Mouse (Mus musculus) kidney, adult 8-10 months (tissue): ENCODE measurements at regions not wholly inside any gene's neighbourhood (a gene's known extent, or its start where the extent isn't known, plus 50 kb on each side); places are given as distances from the start of the nearest gene placed in this dataset.

Source experiments
- DNase-seq, 2 experiments: peaks; one replicate each; pipeline ENCODE4 v3.0.0; 2022

- DNase-seq, result no peak
Observed at GRCm38 (mm10) chr5:126023906-126024305, 492.3 kb downstream of the Tmem132b start.

- DNase-seq, result no peak
Observed at GRCm38 (mm10) chr5:126034846-126035245, 503.3 kb downstream of the Tmem132b start.

DNA sequence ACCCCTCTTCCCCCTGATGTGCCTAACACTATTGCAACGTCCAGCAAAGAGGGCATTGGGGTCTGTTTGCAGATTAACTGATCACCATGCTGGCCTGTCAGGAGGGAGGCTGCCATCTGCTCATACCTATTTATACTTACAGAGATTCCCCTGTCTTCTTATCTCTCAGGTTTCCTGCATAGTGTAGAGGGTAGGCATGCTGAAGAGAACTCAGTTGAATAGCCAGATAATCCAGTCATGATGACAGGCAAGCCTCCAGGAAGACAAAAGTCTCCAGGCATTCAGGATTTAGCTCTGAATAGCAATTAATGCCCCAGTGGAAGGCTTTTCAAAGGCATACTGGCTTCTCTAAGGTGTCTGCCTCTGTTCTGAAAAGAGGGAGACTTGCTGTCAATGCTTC, 505.1 kb downstream of the Tmem132b start:
- DNase-seq, result no peak

- DNase-seq, result no peak
Observed at GRCm38 (mm10) chr5:126045761-126046160, 514.2 kb downstream of the Tmem132b start.

GRCm38 (mm10) chr5:126063644-126064043, 532.1 kb downstream of the Tmem132b start:
- no peak for DNase-seq

DNA sequence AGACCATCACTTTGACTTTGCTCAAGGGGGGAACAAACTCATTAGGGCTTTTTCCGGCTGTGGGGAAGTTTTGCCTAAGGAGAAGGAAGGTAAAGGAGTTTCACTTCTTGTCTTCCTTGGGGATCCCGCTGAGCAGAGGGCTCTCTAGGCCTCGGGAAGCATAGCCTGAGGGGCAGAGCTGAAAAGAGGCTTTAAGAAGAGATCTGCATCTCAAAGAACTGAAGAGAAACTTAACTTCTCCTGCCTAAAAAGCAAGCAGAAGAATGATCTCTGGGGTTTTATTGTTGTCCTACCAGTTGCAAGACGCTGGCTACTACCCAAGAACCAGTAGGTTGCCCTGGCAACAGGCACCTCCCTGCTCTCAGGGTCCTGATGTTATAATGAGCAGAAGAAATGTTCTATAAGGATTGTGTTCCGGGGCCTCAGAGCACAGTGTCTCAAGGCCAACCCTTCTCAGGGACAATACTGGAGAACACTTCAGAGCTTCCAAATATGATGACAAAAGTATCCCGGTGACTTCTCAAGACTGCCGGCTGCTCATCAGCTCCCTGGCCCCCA, 547.8 kb downstream of the Tmem132b start:
- DNase-seq, result no peak

DNA sequence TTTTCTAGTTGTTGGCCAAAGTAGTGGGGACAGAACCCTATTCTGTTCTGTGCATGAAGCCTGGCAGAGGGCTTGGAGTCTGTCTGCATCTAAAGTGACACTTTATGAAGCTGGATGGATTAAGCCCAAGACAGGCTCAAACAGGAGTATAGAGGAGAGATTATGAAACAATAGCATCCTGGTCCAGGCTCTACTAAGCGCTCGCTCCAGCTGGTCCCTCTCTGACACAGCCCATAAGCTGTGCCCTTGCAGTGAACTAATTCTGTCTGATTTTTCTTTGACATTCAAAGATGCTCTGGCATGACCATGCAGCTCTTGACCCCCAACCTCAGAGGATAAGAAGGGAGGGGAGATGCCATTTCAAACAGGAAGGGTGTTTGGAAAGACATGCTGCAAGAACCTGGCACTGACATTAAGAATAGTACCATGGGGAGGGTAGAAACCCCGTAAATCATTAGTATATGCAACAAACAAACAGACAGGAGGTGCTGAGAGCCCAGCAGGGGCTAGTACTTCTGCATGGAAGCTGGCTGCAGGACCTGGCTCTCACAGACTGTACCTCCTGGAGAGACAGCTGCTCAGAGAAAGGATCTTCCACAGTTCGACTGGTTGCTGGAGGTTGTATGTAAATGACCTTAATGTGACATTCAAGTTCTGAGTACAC, 556.8 kb downstream of the Tmem132b start:
- DNase-seq, result no peak

DNA sequence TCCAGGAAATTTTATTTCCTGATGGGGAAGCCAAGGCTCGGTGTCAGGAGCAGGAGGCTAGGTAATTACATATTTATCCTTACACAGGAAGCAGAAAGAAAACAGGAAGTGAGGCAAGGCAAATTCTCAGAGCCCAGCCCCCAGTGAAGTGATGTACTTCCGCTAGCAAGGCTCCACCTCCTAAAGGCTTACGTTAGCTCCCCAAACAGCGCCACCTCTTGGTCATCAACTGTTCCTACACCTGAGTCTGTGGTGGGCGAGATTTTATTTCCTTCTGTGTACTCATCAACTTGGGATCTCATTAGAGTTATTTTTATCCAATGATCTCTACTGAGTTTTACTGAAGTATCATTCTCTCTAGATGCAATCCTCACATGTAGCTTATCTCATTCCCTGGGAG, 561.6 kb downstream of the Tmem132b start:
- DNase-seq, result no peak

DNA sequence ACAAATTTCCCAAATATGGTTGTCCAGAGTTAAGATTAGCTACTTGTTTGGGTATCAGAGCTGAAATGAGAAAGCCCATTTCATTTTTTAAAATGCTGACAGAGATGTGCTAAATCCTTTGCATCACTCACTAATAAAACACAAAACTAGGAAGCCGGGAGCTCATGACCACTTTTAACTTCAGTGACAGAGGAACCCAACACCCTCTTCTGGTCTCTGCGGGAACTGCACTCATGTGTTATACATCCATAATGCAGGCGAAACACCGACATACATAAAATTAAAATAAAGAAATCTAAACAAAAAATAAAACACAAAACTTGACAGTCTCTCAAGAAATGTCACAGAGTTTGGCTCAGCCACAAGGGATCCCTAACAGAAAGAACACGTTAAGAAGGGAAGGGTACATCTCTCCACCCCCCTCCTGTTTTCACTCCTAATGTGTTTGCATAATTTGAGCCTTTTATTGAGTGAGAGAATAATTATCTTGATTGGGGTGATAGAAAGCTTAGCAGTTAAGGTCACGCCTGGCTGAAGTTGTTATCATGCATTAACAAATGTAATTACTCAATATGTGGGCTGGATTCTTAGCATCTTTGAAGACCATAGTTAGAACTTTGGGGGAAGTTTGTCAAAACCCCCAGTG, 565.2 kb downstream of the Tmem132b start:
- no peak for DNase-seq

- DNase-seq, result no peak
Observed at GRCm38 (mm10) chr5:126097262-126097628, 565.7 kb downstream of the Tmem132b start.

- no peak for DNase-seq
Observed at GRCm38 (mm10) chr5:126098433-126098832, 566.9 kb downstream of the Tmem132b start.

DNA sequence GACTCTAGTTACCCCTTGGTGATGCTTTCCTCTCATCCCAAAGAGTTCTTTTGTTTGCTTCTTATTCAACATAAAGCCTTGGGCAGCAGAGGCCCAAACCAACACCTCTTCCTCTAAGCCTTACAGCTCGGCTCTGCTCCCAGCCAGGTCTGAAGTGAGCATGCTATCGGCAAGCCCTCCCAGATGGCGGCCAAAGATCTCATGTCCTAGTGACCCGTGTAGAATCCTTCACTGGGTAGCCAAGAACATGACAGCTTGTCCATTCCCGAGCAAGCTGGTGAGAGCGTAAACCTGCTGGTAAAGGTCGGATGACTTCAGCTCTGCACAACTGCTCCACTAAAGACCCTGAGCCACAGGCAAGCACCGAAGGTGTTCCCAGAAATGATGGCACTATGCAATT, 568.4 kb downstream of the Tmem132b start:
- DNase-seq, result no peak

GRCm38 (mm10) chr5:126104464-126104863, 572.9 kb downstream of the Tmem132b start:
- DNase-seq, result no peak

DNA sequence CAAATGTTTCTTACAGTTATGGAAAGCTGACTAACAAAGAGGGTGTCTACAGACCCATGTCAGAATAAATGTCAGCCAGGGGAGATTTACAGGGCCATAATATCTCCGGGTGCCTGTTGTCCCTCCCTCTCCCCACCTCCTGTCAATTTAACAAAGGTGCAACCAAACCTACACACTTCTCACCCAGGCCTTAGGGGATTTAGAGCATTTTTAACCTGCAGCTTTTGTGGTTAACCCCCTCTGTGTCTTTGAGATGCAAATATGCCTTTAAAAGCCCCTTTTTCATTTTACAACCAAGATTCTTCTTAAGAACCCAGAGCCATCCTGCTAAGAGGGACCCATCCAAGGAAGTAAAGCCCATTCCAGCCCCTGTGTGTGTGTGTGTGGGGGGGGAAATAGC, 573.3 kb downstream of the Tmem132b start:
- DNase-seq, result no peak

GRCm38 (mm10) chr5:126105446-126105845, 573.9 kb downstream of the Tmem132b start:
- DNase-seq, result no peak

DNA sequence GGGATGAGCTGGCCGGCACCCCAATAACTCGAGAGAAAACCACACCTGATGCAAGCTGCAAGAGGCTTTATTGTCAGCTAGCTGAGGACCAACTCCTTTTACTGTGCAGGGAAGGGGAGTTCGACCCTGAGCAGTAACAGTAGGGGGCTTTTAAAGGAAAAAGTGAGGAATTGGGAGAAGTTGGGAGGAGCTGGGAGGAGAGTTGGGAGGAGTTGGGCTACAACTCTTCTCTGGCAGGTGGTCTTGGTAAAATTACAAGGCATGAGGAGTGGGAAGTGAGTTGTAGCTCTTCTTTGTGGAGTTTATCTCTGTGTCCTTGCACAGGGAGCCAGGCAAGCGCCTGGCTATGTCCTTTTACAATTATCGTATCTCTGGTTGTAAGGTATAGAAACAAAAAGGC, 575.4 kb downstream of the Tmem132b start:
- DNase-seq, result no peak

- DNase-seq, result no peak
Observed at GRCm38 (mm10) chr5:126108837-126109236, 577.3 kb downstream of the Tmem132b start.

DNA sequence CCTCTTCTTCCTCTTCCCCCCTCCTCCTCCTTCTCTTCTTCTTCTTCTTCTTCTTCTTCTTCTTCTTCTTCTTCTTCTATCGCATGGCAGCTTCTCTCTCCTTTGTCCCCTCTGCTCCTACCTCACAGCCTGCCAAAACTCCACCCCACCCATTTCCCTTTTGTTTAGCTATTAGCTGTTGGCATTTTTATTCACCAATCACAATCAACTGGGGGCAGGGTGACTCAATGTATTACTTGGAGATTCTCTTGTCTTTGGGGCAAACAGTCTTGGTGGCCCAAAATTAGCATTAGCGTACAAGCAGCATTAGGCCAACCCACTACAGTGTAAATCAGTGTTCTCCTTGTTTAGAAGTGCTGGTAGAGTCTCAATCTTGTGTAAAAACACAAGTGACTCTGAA, 585.7 kb downstream of the Tmem132b start:
- no peak for DNase-seq

GRCm38 (mm10) chr5:126117906-126118521, 586.4 kb downstream of the Tmem132b start:
- no peak for DNase-seq

- DNase-seq, result no peak
Observed at GRCm38 (mm10) chr5:126118731-126119130, 587.2 kb downstream of the Tmem132b start.

DNA sequence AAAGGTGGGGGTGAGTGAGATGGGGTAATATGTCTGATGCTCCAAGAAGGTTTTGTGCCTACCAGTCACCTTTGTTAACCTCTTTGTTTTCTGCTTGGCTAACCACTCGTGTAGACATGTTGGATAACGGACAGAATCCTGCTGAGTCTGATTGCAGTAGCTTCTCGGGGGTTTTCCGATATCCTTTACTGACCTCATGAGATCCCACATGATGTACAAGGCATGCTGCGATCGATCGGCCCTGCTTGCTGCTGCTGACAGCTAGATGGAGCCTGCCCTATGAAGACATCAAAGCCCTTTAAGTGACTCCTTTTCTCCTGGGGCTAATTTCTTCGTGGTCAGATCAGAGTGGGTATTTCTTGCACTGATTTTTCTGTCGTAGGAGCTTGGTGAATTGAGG, 591.6 kb downstream of the Tmem132b start:
- DNase-seq, result no peak

GRCm38 (mm10) chr5:126127486-126127885, 595.9 kb downstream of the Tmem132b start:
- no peak for DNase-seq

- no peak for DNase-seq
Observed at GRCm38 (mm10) chr5:126148908-126149307, 617.3 kb downstream of the Tmem132b start.

GRCm38 (mm10) chr5:126155216-126155880, 623.8 kb downstream of the Tmem132b start:
- DNase-seq, result no peak
